Mouse (Mus musculus) MEL (cell line): ENCODE results near the gene Dhrs1.
A peak's percentile ranks its signal among the peaks of the same experiment; 100 is the strongest.

Source experiments
- BHLHE40 ChIP-seq: IDR thresholded peaks from 2 replicates; pipeline ENCODE4 v1.6.1; 2012; ENCODE audit warnings: low read depth, mild to moderate bottlenecking, inconsistent platforms, low read length, improper control_type of control experiment, borderline replicate concordance
- CTCF ChIP-seq, 3 experiments: IDR thresholded peaks in 2 of 3; conservative IDR thresholded peaks in 1 of 3; 2 replicates each; pipeline ENCODE4 v1.5.1; 2011 to 2012; ENCODE audit warnings: low read length in 3 of 3, low read depth in 2 of 3, mild to moderate bottlenecking in 2 of 3, improper control_type of control experiment in 1 of 3, inconsistent platforms in 1 of 3, mixed read lengths in 1 of 3, moderate library complexity in 1 of 3; ENCODE audit not compliant: control insufficient read depth in 1 of 3, insufficient read depth in 1 of 3, poor library complexity in 1 of 3, severe bottlenecking in 1 of 3
- ETS1 ChIP-seq: IDR thresholded peaks from 2 replicates; pipeline ENCODE4 v1.6.1; 2012; ENCODE audit warnings: low read depth, mild to moderate bottlenecking, inconsistent platforms, low read length, improper control_type of control experiment, moderate library complexity
- POLR2A ChIP-seq, 2 experiments: IDR thresholded peaks; 2 replicates each; pipeline ENCODE4 v1.6.1; 2011 to 2012; ENCODE audit warnings: low read length in 2 of 2, mild to moderate bottlenecking in 2 of 2, control low read depth in 1 of 2, improper control_type of control experiment in 1 of 2, low read depth in 1 of 2, moderate library complexity in 1 of 2; ENCODE audit not compliant: control insufficient read depth in 1 of 2, insufficient read depth in 1 of 2, poor library complexity in 1 of 2
- TCF12 ChIP-seq: IDR thresholded peaks from 2 replicates; pipeline ENCODE4 v1.6.1; 2014; ENCODE audit warnings: low read depth, mild to moderate bottlenecking, inconsistent platforms, low read length, improper control_type of control experiment, moderate library complexity

- no peak for TF ChIP-seq ETS1
- TF ChIP-seq CTCF (IDR thresholded peaks at IDR 0.05 in 2 of 3, conservative IDR thresholded peaks at IDR 0.05 in 1 of 3; ENCODE audit: control insufficient read depth in 1 of 3, insufficient read depth in 1 of 3, low read depth in 2 of 3, low read length in 3 of 3, poor library complexity in 1 of 3, severe bottlenecking in 1 of 3), result no peak
- TF ChIP-seq POLR2A (IDR thresholded peaks at IDR 0.05; ENCODE audit: control insufficient read depth in 1 of 2, insufficient read depth in 1 of 2, low read depth in 1 of 2, low read length in 2 of 2, poor library complexity in 1 of 2), result 0 out of 4 replicates have a peak, but pooled peaks have one; percentile 28 to 35
- no peak for TF ChIP-seq TCF12
- TF ChIP-seq BHLHE40, result no peak
Observed at GRCm38 (mm10) chr14:55713007-55713728, 32.3 kb downstream of the Dhrs1 start.
